Mouse (Mus musculus): ENCODE data around the gene Lhx9.

The Lhx9 gene

GRCm38 (mm10) chr1:138843361-138844091, 4.9 kb downstream of the Lhx9 start:
- Histone ChIP-seq H3K36me3 (ENCODE audit: control insufficient read depth, insufficient read depth, low read length, poor library complexity, severe bottlenecking) (no peaks in the 10 kb centered on the region), H3K27me3 (ENCODE audit: control insufficient read depth, insufficient read depth, low read length, poor library complexity, severe bottlenecking) (peaks cover 4% of the 10 kb centered on the region)
- DNase-seq (ENCODE audit: low read depth, low spot score): peak; percentile 60

GRCm38 (mm10) chr1:138842756-138843155, 5.6 kb downstream of the Lhx9 start:
- DNase-seq (ENCODE audit: low read depth, low spot score): peak; percentile 32
- Histone ChIP-seq H3K36me3 (ENCODE audit: control insufficient read depth, insufficient read depth, low read length, poor library complexity, severe bottlenecking) (no peaks in the 10 kb centered on the region), H3K27me3 (ENCODE audit: control insufficient read depth, insufficient read depth, low read length, poor library complexity, severe bottlenecking) (peaks cover 4% of the 10 kb centered on the region)

- DNase-seq (ENCODE audit: low read depth, low spot score): peak; percentile 32
- Histone ChIP-seq H3K36me3 (ENCODE audit: control insufficient read depth, insufficient read depth, low read length, poor library complexity, severe bottlenecking) (no peaks in the 10 kb centered on the region), H3K27me3 (ENCODE audit: control insufficient read depth, insufficient read depth, low read length, poor library complexity, severe bottlenecking) (peaks cover 4% of the 10 kb centered on the region)
Measured at GRCm38 (mm10) chr1:138842315-138842714, 6.1 kb downstream of the Lhx9 start.

- no peaks in the 10 kb centered on the region for H3K36me3 ChIP-seq (ENCODE audit: control insufficient read depth, insufficient read depth, low read length, poor library complexity, severe bottlenecking)
- DNase-seq (ENCODE audit: low read depth, low spot score): peak; percentile 53
- peaks cover 4% of the 10 kb centered on the region for H3K27me3 ChIP-seq (ENCODE audit: control insufficient read depth, insufficient read depth, low read length, poor library complexity, severe bottlenecking)
Measured at GRCm38 (mm10) chr1:138841306-138842095, 6.9 kb downstream of the Lhx9 start.

GRCm38 (mm10) chr1:138840440-138841305, 7.7 kb downstream of the Lhx9 start:
- DNase-seq (ENCODE audit: low read depth, low spot score): peak; percentile 42
- Histone ChIP-seq H3K27me3 (ENCODE audit: control insufficient read depth, insufficient read depth, low read length, poor library complexity, severe bottlenecking) (peaks cover 4% of the 10 kb centered on the region), H3K36me3 (ENCODE audit: control insufficient read depth, insufficient read depth, low read length, poor library complexity, severe bottlenecking) (no peaks in the 10 kb centered on the region)

GRCm38 (mm10) chr1:138839809-138840430, 8.5 kb downstream of the Lhx9 start:
- Histone ChIP-seq H3K36me3 (ENCODE audit: control insufficient read depth, insufficient read depth, low read length, poor library complexity, severe bottlenecking) (no peaks in the 10 kb centered on the region), H3K27me3 (ENCODE audit: control insufficient read depth, insufficient read depth, low read length, poor library complexity, severe bottlenecking) (peaks cover 4% of the 10 kb centered on the region)
- peak; percentile 43 for DNase-seq (ENCODE audit: low read depth, low spot score)

GRCm38 (mm10) chr1:138839291-138839690, 9.1 kb downstream of the Lhx9 start:
- peaks cover 4% of the 10 kb centered on the region for H3K27me3 ChIP-seq (ENCODE audit: control insufficient read depth, insufficient read depth, low read length, poor library complexity, severe bottlenecking)
- no peak for DNase-seq (ENCODE audit: low read depth, low spot score)
- no peaks in the 10 kb centered on the region for H3K36me3 ChIP-seq (ENCODE audit: control insufficient read depth, insufficient read depth, low read length, poor library complexity, severe bottlenecking)

GRCm38 (mm10) chr1:138837786-138838743, 10.3 kb downstream of the Lhx9 start:
- Histone ChIP-seq H3K27me3 (ENCODE audit: control insufficient read depth, insufficient read depth, low read length, poor library complexity, severe bottlenecking) (0 out of 2 replicates have a peak, but pooled peaks cover 4% of the 10 kb centered on the region), H3K36me3 (ENCODE audit: control insufficient read depth, insufficient read depth, low read length, poor library complexity, severe bottlenecking) (no peaks in the 10 kb centered on the region)
- DNase-seq (ENCODE audit: low read depth, low spot score): no peak

- peak; percentile 74 for DNase-seq (ENCODE audit: low read depth, low spot score)
- no peaks in the 10 kb centered on the region for H3K36me3 ChIP-seq (ENCODE audit: control insufficient read depth, insufficient read depth, low read length, poor library complexity, severe bottlenecking)
Measured at GRCm38 (mm10) chr1:138835355-138835900, 12.9 kb downstream of the Lhx9 start.

GRCm38 (mm10) chr1:138831309-138831708, 17.1 kb downstream of the Lhx9 start:
- H3K36me3 ChIP-seq (ENCODE audit: control insufficient read depth, insufficient read depth, low read length, poor library complexity, severe bottlenecking): no peaks in the 10 kb centered on the region
- DNase-seq (ENCODE audit: low read depth, low spot score): peak; percentile 49

More at GRCm38 (mm10) chr1:138835355-138835900, 12.9 kb downstream of the Lhx9 start:
- peaks cover 3% of the 10 kb centered on the region; the same call in 1 of the 2 replicates for H3K27me3 ChIP-seq (ENCODE audit: control insufficient read depth, insufficient read depth, low read length, poor library complexity, severe bottlenecking)

GRCm38 (mm10) chr1:138826841-138827240, 21.5 kb downstream of the Lhx9 start:
- DNase-seq (ENCODE audit: low read depth, low spot score): no peak
- Histone ChIP-seq H3K27me3 (ENCODE audit: control insufficient read depth, insufficient read depth, low read length, poor library complexity, severe bottlenecking) (peaks cover 2% of the 10 kb centered on the region; the same call in 1 of the 2 replicates), H3K36me3 (ENCODE audit: control insufficient read depth, insufficient read depth, low read length, poor library complexity, severe bottlenecking) (no peaks in the 10 kb centered on the region)

More at GRCm38 (mm10) chr1:138831309-138831708, 17.1 kb downstream of the Lhx9 start:
- H3K27me3 ChIP-seq (ENCODE audit: control insufficient read depth, insufficient read depth, low read length, poor library complexity, severe bottlenecking): peaks cover 2% of the 10 kb centered on the region; the same call in 1 of the 2 replicates

- H3K27me3 ChIP-seq (ENCODE audit: control insufficient read depth, insufficient read depth, low read length, poor library complexity, severe bottlenecking): no peaks in the 10 kb centered on the region
- DNase-seq (ENCODE audit: low read depth, low spot score): no peak
- no peaks in the 10 kb centered on the region for H3K36me3 ChIP-seq (ENCODE audit: control insufficient read depth, insufficient read depth, low read length, poor library complexity, severe bottlenecking)
Measured at GRCm38 (mm10) chr1:138822985-138823322, 25.4 kb downstream of the Lhx9 start.

All from splenic B cell, adult 2 months (primary cell).